ENCODE assay signal across 8 mouse cellular contexts in the genomic region with DNA sequence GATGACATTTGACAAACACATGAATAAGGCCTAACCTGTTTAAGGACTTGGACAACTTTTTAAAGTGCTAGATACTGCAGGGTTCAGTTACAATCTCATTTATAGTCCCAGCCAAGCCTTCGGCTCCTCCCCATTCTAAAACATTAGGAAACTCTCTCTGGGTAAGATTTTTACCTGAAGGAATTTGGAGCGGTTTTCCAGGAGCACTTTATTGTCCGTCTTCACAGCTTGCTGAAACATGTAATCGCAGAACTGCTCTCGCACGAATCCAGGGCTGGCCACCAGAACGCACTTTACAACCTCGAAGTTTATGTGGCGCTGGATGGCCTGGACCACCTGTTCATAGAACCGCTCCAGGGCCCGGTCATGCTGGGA. TPM values are rescaled to one million over a fixed set of nuclear protein-coding genes. Genes with fewer than 3 reads are reported as not detected.
DNase-seq lines count a peak whose midpoint lies in the region; ATAC-seq and TF ChIP-seq lines count a peak whose summit lies in the region.

No protein-coding gene starts in this region.

- no peaks in the 10 kb centered on the region for H3K9me3 ChIP-seq in heart, postnatal 0 days (replicated peaks; ENCODE audit: control insufficient read depth, low read length)
- H3K9me3 ChIP-seq in hindbrain, embryonic 11.5 days (ENCODE audit: control insufficient read depth, low read length) = no peaks in the 10 kb centered on the region
- H3K9me3 ChIP-seq in midbrain, embryonic 12.5 days = peaks cover 4% of the 10 kb centered on the region; the same call in 1 of the 2 replicates

- no peak for TF ChIP-seq POLR2A in bone marrow macrophage, adult 2 months (IDR thresholded peaks at IDR 0.05; ENCODE audit: borderline replicate concordance, low read depth, low read length)

- H3K27me3 ChIP-seq in heart, postnatal 0 days (ENCODE audit: control insufficient read depth, insufficient read depth, low read length) = no peaks in the 10 kb centered on the region
- no peaks in the 10 kb centered on the region for H3K27me3 ChIP-seq in hindbrain, embryonic 11.5 days (ENCODE audit: control insufficient read depth, insufficient read depth, low read length)
- peaks cover 4% of the 10 kb centered on the region for H3K27me3 ChIP-seq in midbrain, embryonic 12.5 days

- no peak for DNase-seq in heart, postnatal 0 days (ENCODE audit: low spot score)
- DNase-seq in heart, postnatal 10 days = no peak
- DNase-seq in hindbrain, embryonic 11.5 days (ENCODE audit: low spot score) = no peak
- DNase-seq in T-cell, adult 2 months (ENCODE audit: low spot score) = no peak
- DNase-seq in layer of hippocampus, adult 9-10 months (ENCODE audit: low spot score) = no peak
- DNase-seq in adrenal gland, adult 8-10 months = no peak

- no peak for TF ChIP-seq EP300 in heart, postnatal 0 days (IDR thresholded peaks at IDR 0.05; ENCODE audit: low read depth)

- ATAC-seq in heart, postnatal 0 days (ENCODE audit: insufficient read depth, low read depth) = no peak
- no peak for ATAC-seq in hindbrain, embryonic 11.5 days (ENCODE audit: low FRiP score)
- no peak for ATAC-seq in midbrain, embryonic 12.5 days (ENCODE audit: low FRiP score, low read depth)

- peak overlapping the region; percentile 92 for H3K4me2 ChIP-seq in heart, postnatal 0 days (ENCODE audit: low read depth, low read length)
- peak overlapping the region; percentile 92 for H3K4me2 ChIP-seq in hindbrain, embryonic 11.5 days (replicated peaks; ENCODE audit: low read depth, low read length)
- H3K4me2 ChIP-seq in midbrain, embryonic 12.5 days (replicated peaks) = peak overlapping the region; percentile 95

- peak overlapping the region; percentile 67 for H3K4me3 ChIP-seq in heart, postnatal 0 days (ENCODE audit: low read depth, low read length)
- H3K4me3 ChIP-seq in bone marrow macrophage, adult 2 months (ENCODE audit: insufficient read depth, low read length) = peak overlapping the region; percentile 90
- H3K4me3 ChIP-seq in hindbrain, embryonic 11.5 days (ENCODE audit: low read depth, low read length) = peak overlapping the region; percentile 66
- peak overlapping the region; percentile 75 for H3K4me3 ChIP-seq in midbrain, embryonic 12.5 days

- no peak for TF ChIP-seq CTCF in heart, postnatal 0 days (IDR thresholded peaks at IDR 0.05; ENCODE audit: low read depth)
- no peak for TF ChIP-seq CTCF in bone marrow macrophage, adult 2 months (IDR thresholded peaks at IDR 0.05; ENCODE audit: low read depth, low read length)

- H3K4me1 ChIP-seq in heart, postnatal 0 days (ENCODE audit: control insufficient read depth, insufficient read depth) = peaks cover 36% of the 10 kb centered on the region
- H3K4me1 ChIP-seq in bone marrow macrophage, adult 2 months (ENCODE audit: control insufficient read depth, insufficient read depth, low read length) = peaks cover 5% of the 10 kb centered on the region
- H3K4me1 ChIP-seq in hindbrain, embryonic 11.5 days (replicated peaks; ENCODE audit: control insufficient read depth, insufficient read depth, low read length) = 0 out of 2 replicates have a peak, but pooled peaks cover 3% of the 10 kb centered on the region
- peaks cover 12% of the 10 kb centered on the region for H3K4me1 ChIP-seq in midbrain, embryonic 12.5 days

- peak overlapping the region; percentile 93 for H3K27ac ChIP-seq in heart, postnatal 0 days (ENCODE audit: low read depth)
- no peak overlapping the region for H3K27ac ChIP-seq in bone marrow macrophage, adult 2 months (ENCODE audit: insufficient read depth, low read depth, low read length)
- no peak overlapping the region for H3K27ac ChIP-seq in hindbrain, embryonic 11.5 days (ENCODE audit: low read depth, low read length)
- no peak overlapping the region for H3K27ac ChIP-seq in midbrain, embryonic 12.5 days (replicated peaks)

- peak overlapping the region; percentile 73 for H3K9ac ChIP-seq in heart, postnatal 0 days (replicated peaks; ENCODE audit: low read depth, low read length)
- peak overlapping the region; percentile 74; the same call in 1 of the 2 replicates for H3K9ac ChIP-seq in hindbrain, embryonic 11.5 days (ENCODE audit: low read depth, low read length)
- H3K9ac ChIP-seq in midbrain, embryonic 12.5 days (replicated peaks) = peak overlapping the region; percentile 65

- WGBS in heart, postnatal 0 days = 27% methylated on average over 11 of the region's 11 CpGs
- 61% methylated on average over 11 of the region's 11 CpGs for WGBS in hindbrain, embryonic 11.5 days
- 75% methylated on average over 11 of the region's 11 CpGs for WGBS in midbrain, embryonic 12.5 days

- intact Hi-C loops in heart, postnatal 10 days (cut with DNase I) = no loop called here

- H3K36me3 ChIP-seq in heart, postnatal 0 days (replicated peaks; ENCODE audit: control insufficient read depth, insufficient read depth, low read length) = peaks cover 13% of the 10 kb centered on the region
- peaks cover 3% of the 10 kb centered on the region; the same call in 1 of the 2 replicates for H3K36me3 ChIP-seq in hindbrain, embryonic 11.5 days (ENCODE audit: control insufficient read depth, insufficient read depth, low read length)
- peaks cover 23% of the 10 kb centered on the region for H3K36me3 ChIP-seq in midbrain, embryonic 12.5 days

RNA-seq across cellular contexts. Expression of a gene that starts 1.0 kb away (rescaled TPM):
- total RNA-seq in heart, postnatal 0 days (2014; rRNA removed; ENCODE audit: low replicate concordance) = 25.7 and 30.2 TPM in 2 replicates
- 7.1 and 7.8 TPM in 2 replicates for polyA plus RNA-seq in heart, postnatal 0 days (2015; fragmentation: Nextera tagmentation; extraction: Ambion mirVana)
- 10 to 100 TPM; 26.7 to 28.3 TPM for total RNA-seq in heart, postnatal 10 days (2021)
- polyA plus RNA-seq in bone marrow macrophage, adult 2 months (2012; ENCODE audit: insufficient read depth, insufficient read length, missing spikeins) = 7.7 and 8.4 TPM in 2 replicates
- polyA plus RNA-seq in hindbrain, embryonic 11.5 days (2014; fragmentation: Nextera tagmentation; extraction: Ambion mirVana) = 8.0 TPM in 2 replicates
- polyA plus RNA-seq in midbrain, embryonic 12.5 days (2016; fragmentation: Nextera tagmentation; extraction: Ambion mirVana) = 2.7 and 4.1 TPM in 2 replicates
- 10 to 100 TPM; 23.6 to 29.1 (median 27.1) TPM for total RNA-seq in adrenal gland, adult 8-10 months (2022)

RNA-seq across cellular contexts. Expression of a gene that starts 12.7 kb away (rescaled TPM):
- 4.1 and 24.8 TPM in 2 replicates for total RNA-seq in heart, postnatal 0 days (2014; rRNA removed; ENCODE audit: low replicate concordance)
- polyA plus RNA-seq in heart, postnatal 0 days (2015; fragmentation: Nextera tagmentation; extraction: Ambion mirVana) = 7.1 and 8.8 TPM in 2 replicates
- 10 to 100 TPM; 17.2 to 21.0 TPM for total RNA-seq in heart, postnatal 10 days (2021)
- polyA plus RNA-seq in bone marrow macrophage, adult 2 months (2012; ENCODE audit: insufficient read depth, insufficient read length, missing spikeins) = not detected in 2 replicates
- polyA plus RNA-seq in hindbrain, embryonic 11.5 days (2014; fragmentation: Nextera tagmentation; extraction: Ambion mirVana) = 3.3 and 4.1 TPM in 2 replicates
- 1.5 and 2.0 TPM in 2 replicates for polyA plus RNA-seq in midbrain, embryonic 12.5 days (2016; fragmentation: Nextera tagmentation; extraction: Ambion mirVana)
- 1 to 10 TPM; 4.4 to 10.0 (median 8.7) TPM for total RNA-seq in adrenal gland, adult 8-10 months (2022)

RNA-seq across cellular contexts. Expression of a gene that starts 12.8 kb away (rescaled TPM):
- 41.5 and 55.6 TPM in 2 replicates for total RNA-seq in heart, postnatal 0 days (2014; rRNA removed; ENCODE audit: low replicate concordance)
- 13.7 and 16.7 TPM in 2 replicates for polyA plus RNA-seq in heart, postnatal 0 days (2015; fragmentation: Nextera tagmentation; extraction: Ambion mirVana)
- 10 to 100 TPM; 73.9 to 83.5 TPM for total RNA-seq in heart, postnatal 10 days (2021)
- 0.89 and 0.95 TPM in 2 replicates for polyA plus RNA-seq in bone marrow macrophage, adult 2 months (2012; ENCODE audit: insufficient read depth, insufficient read length, missing spikeins)
- polyA plus RNA-seq in hindbrain, embryonic 11.5 days (2014; fragmentation: Nextera tagmentation; extraction: Ambion mirVana) = 5.7 and 8.0 TPM in 2 replicates
- 6.0 and 6.8 TPM in 2 replicates for polyA plus RNA-seq in midbrain, embryonic 12.5 days (2016; fragmentation: Nextera tagmentation; extraction: Ambion mirVana)
- total RNA-seq in adrenal gland, adult 8-10 months (2022) = 10 to 100 TPM; 20.6 to 36.0 (median 29.8) TPM
